Mouse (Mus musculus) left cerebral cortex, postnatal 10 days (tissue): ENCODE data around the gene Dact2. TPM values are rescaled to one million over a fixed set of nuclear protein-coding genes. Genes with fewer than 3 reads are reported as not detected.

Experiments
- DNase-seq, 2 experiments: peaks; one replicate each; pipeline ENCODE4 v3.0.0; 2021 to 2022; ENCODE audit warnings: low spot score in 2 of 2, mixed read lengths in 1 of 2; ENCODE audit errors: extremely low spot score in 1 of 2
- intact Hi-C: fragments of 180-260 bp; cut with DNase I; formaldehyde crosslinking; loops from one replicate; pipeline ENCODE4 v1.15.1; 2025
- total RNA-seq, 2 experiments: library from RNA; stranded (reverse); gene quantifications; 2 replicates each; pipeline ENCODE4 v1.2.3; 2021

Gene Dact2
- total RNA-seq, 2 experiments from 2014 or later, result 66.0 to 66.5 TPM

- intact Hi-C loops, result no loop called here
These were observed 46.3 kb downstream of the Dact2 start for GRCm38 (mm10) chr17:14157779-14158195.

More at GRCm38 (mm10) chr17:14157779-14158195, 46.3 kb downstream of the Dact2 start:
- no peak for DNase-seq

Other genes with a start within 250 kb of the Dact2 start
- gene Gm7356, start 200.6 kb downstream of the Dact2 start, total RNA-seq, result not detected
- not detected for gene Gm7358, start 144.8 kb downstream of the Dact2 start, total RNA-seq
- gene Smoc2, start 75.2 kb upstream of the Dact2 start, total RNA-seq, result 1 to 10 TPM; 5.2 to 5.8 TPM